Mouse (Mus musculus) lung, postnatal 0 days (tissue): ENCODE data around the gene Cfap61. TPM values are rescaled to one million over a fixed set of nuclear protein-coding genes. Genes with fewer than 3 reads are reported as not detected.

Source experiments
- ATAC-seq: fragments of 200-750 bp; cut with Nextera tagmentation; 2 replicates; pipeline ENCODE4 v1.8.0; 2017; ENCODE audit warnings: moderate library complexity
- DNase-seq: peaks from one replicate; pipeline ENCODE4 v3.0.0-alpha.2; 2016; ENCODE audit warnings: low spot score
- H3K27ac ChIP-seq: fragments of 300-500 bp; sonication (generic); 2 replicates; pipeline ENCODE4 v1.5.1; 2014; ENCODE audit warnings: antibody characterized with exemption, mild to moderate bottlenecking, low read length, mixed read lengths
- H3K27me3 ChIP-seq: fragments of 300-500 bp; sonication (generic); replicated peaks from 2 replicates; pipeline ENCODE4 v1.6.1; 2014; ENCODE audit warnings: low read length, mixed read lengths; ENCODE audit not compliant: insufficient read depth
- H3K36me3 ChIP-seq: fragments of 300-500 bp; sonication (generic); 2 replicates; pipeline ENCODE4 v1.6.1; 2014; ENCODE audit warnings: low read length, mixed read lengths; ENCODE audit not compliant: insufficient read depth
- H3K4me1 ChIP-seq: fragments of 300-500 bp; sonication (generic); 2 replicates; pipeline ENCODE4 v1.6.1; 2014; ENCODE audit warnings: antibody characterized with exemption, low read depth, low read length, mixed read lengths; ENCODE audit not compliant: insufficient read depth
- H3K4me2 ChIP-seq: fragments of 300-500 bp; sonication (generic); replicated peaks from 2 replicates; pipeline ENCODE4 v1.6.1; 2014; ENCODE audit warnings: low read depth, mild to moderate bottlenecking, low read length, moderate library complexity, mixed read lengths
- H3K4me3 ChIP-seq: fragments of 300-500 bp; sonication (generic); 2 replicates; pipeline ENCODE4 v1.5.1; 2014; ENCODE audit warnings: low read depth, low read length
- H3K9ac ChIP-seq: fragments of 300-500 bp; sonication (generic); replicated peaks from 2 replicates; pipeline ENCODE4 v1.6.1; 2014; ENCODE audit warnings: low read depth, mild to moderate bottlenecking
- H3K9me3 ChIP-seq: fragments of 300-500 bp; sonication (generic); 2 replicates; pipeline ENCODE4 v1.6.1; 2016; ENCODE audit warnings: low read length, mixed read lengths
- CTCF ChIP-seq: IDR thresholded peaks from 2 replicates; pipeline ENCODE4 v1.5.1; 2016; ENCODE audit warnings: antibody characterized with exemption, mild to moderate bottlenecking
- EP300 ChIP-seq: IDR thresholded peaks from 2 replicates; pipeline ENCODE4 v1.6.1; 2016; ENCODE audit warnings: antibody characterized with exemption, mild to moderate bottlenecking, control low read depth
- polyA plus RNA-seq: library from polyadenylated mRNA; unstranded; fragments of >200 nt; fragmentation: Nextera tagmentation; extraction: Ambion mirVana; gene quantifications from 2 replicates; pipeline ENCODE4 v1.2.1, GENCODE M21; 2015

Cfap61 gene
- polyA plus RNA-seq, 1 experiment from 2014 or later, result 4.9 TPM

DNA sequence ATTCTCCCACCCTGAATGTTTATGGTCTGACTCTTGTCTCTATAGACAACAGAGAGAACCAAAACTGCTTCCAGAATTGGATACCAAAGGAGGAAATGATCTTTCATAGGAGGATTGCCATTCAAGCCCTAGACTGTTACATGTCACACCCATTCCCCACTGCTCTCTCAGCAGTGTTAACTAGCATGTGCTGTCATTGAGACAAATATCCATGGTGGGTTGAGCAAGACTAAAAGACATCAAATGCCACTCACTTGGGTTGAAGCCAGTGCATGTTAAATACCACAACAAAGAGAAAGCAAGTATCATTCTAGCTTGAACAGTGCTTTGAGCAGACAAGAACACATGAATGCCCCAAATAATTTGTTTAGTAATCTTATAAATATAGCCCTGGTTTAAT, 328.4 kb downstream of the Cfap61 start:
- no peak overlapping the region for H3K9ac ChIP-seq
- H3K9me3 ChIP-seq, result no peaks in the 10 kb centered on the region
- H3K27me3 ChIP-seq, result no peaks in the 10 kb centered on the region
- no peak overlapping the region for H3K4me3 ChIP-seq
- peak; percentile 12 for DNase-seq
- H3K27ac ChIP-seq, result no peak overlapping the region
- no peak overlapping the region for H3K4me2 ChIP-seq
- TF ChIP-seq EP300 (no peak), CTCF (no peak)
- no peaks in the 10 kb centered on the region for H3K4me1 ChIP-seq
- no peaks in the 10 kb centered on the region for H3K36me3 ChIP-seq
- peak; percentile 11; the same call in 1 of the 2 replicates for ATAC-seq

Other genes with a start within 250 kb of the Cfap61 start
- gene Naa20, start 32.7 kb upstream of the Cfap61 start, polyA plus RNA-seq, result 108 and 118 TPM in 2 replicates
- 20.2 and 20.7 TPM in 2 replicates for gene Crnkl1, start 230 bp downstream of the Cfap61 start, polyA plus RNA-seq